In genomic region chr16:93797021-93797840, GRCm38 (mm10) we compare ENCODE assay signal across 8 mouse cellular contexts. TPM values are rescaled to one million over a fixed set of nuclear protein-coding genes. Genes with fewer than 3 reads are reported as not detected.
DNase-seq lines count a peak whose midpoint lies in the region; ATAC-seq and TF ChIP-seq lines count a peak whose summit lies in the region.

No protein-coding gene starts in this region.

- no peaks in the 10 kb centered on the region for H3K9me3 ChIP-seq in forebrain, postnatal 0 days (ENCODE audit: low read length)
- no peaks in the 10 kb centered on the region for H3K9me3 ChIP-seq in forebrain, embryonic 14.5 days (replicated peaks; ENCODE audit: control insufficient read depth, low read length)
- H3K9me3 ChIP-seq in liver, embryonic 11.5 days (ENCODE audit: control insufficient read depth, low read length), result no peaks in the 10 kb centered on the region
- no peaks in the 10 kb centered on the region for H3K9me3 ChIP-seq in hindbrain, embryonic 11.5 days (ENCODE audit: control insufficient read depth, low read length)

- H3K4me2 ChIP-seq in forebrain, postnatal 0 days (ENCODE audit: low read depth), result no peak overlapping the region
- no peak overlapping the region for H3K4me2 ChIP-seq in forebrain, embryonic 14.5 days (ENCODE audit: low read length)
- no peak overlapping the region for H3K4me2 ChIP-seq in liver, embryonic 11.5 days
- no peak overlapping the region for H3K4me2 ChIP-seq in hindbrain, embryonic 11.5 days (replicated peaks; ENCODE audit: low read depth, low read length)

- TF ChIP-seq CTCF in forebrain, postnatal 0 days (IDR thresholded peaks at IDR 0.05; ENCODE audit: low read depth), result no peak
- no peak for TF ChIP-seq CTCF in liver, adult 2 months (IDR thresholded peaks at IDR 0.05; ENCODE audit: low read depth, low read length)

- WGBS in forebrain, postnatal 0 days, result 70% methylated on average over 12 of the region's 12 CpGs
- WGBS in forebrain, embryonic 14.5 days, result 79% methylated on average over 12 of the region's 12 CpGs
- 55% methylated on average over 12 of the region's 12 CpGs for WGBS in liver, adult 2 months
- 80% methylated on average over 12 of the region's 12 CpGs for WGBS in liver, embryonic 11.5 days
- 85% methylated on average over 12 of the region's 12 CpGs for WGBS in hindbrain, embryonic 11.5 days

- DNase-seq in forebrain, postnatal 0 days, result no peak
- no peak for DNase-seq in forebrain, embryonic 14.5 days (ENCODE audit: low spot score)
- peak; percentile 79 for DNase-seq in liver, adult 2 months (ENCODE audit: extremely low read depth, low read depth, low spot score)
- DNase-seq in liver, embryonic 11.5 days (ENCODE audit: low spot score), result no peak
- peak; percentile 76 to 83 for DNase-seq in cerebellum, postnatal 14 days
- DNase-seq in lung, postnatal 14 days, result peak; percentile 27
- no peak for DNase-seq in layer of hippocampus, adult 9-11 months
- no peak for DNase-seq in hindbrain, embryonic 11.5 days (ENCODE audit: low spot score)

- peak; percentile 34; the same call in 1 of the 2 replicates for ATAC-seq in forebrain, postnatal 0 days
- ATAC-seq in forebrain, embryonic 14.5 days, result no peak
- ATAC-seq in liver, embryonic 11.5 days (replicated peaks; ENCODE audit: low FRiP score), result no peak
- no peak for ATAC-seq in hindbrain, embryonic 11.5 days (ENCODE audit: low FRiP score)

- no peaks in the 10 kb centered on the region for H3K27me3 ChIP-seq in forebrain, postnatal 0 days (ENCODE audit: insufficient read depth, low read length)
- H3K27me3 ChIP-seq in forebrain, embryonic 14.5 days (replicated peaks; ENCODE audit: control insufficient read depth, insufficient read depth, low read length), result no peaks in the 10 kb centered on the region
- no peaks in the 10 kb centered on the region for H3K27me3 ChIP-seq in liver, adult 2 months (ENCODE audit: control insufficient read depth, insufficient read depth, low read length)
- H3K27me3 ChIP-seq in liver, embryonic 11.5 days (replicated peaks; ENCODE audit: control insufficient read depth, insufficient read depth, low read length), result no peaks in the 10 kb centered on the region
- no peaks in the 10 kb centered on the region for H3K27me3 ChIP-seq in hindbrain, embryonic 11.5 days (ENCODE audit: control insufficient read depth, insufficient read depth, low read length)

- peaks cover 39% of the 10 kb centered on the region for H3K36me3 ChIP-seq in forebrain, postnatal 0 days (ENCODE audit: insufficient read depth)
- H3K36me3 ChIP-seq in forebrain, embryonic 14.5 days (ENCODE audit: control insufficient read depth, insufficient read depth, low read length), result peaks cover 23% of the 10 kb centered on the region; the same call in 1 of the 2 replicates
- 0 out of 2 replicates have a peak, but pooled peaks cover 5% of the 10 kb centered on the region for H3K36me3 ChIP-seq in liver, adult 2 months (ENCODE audit: control insufficient read depth, insufficient read depth, low read length)
- H3K36me3 ChIP-seq in liver, embryonic 11.5 days (ENCODE audit: control insufficient read depth, insufficient read depth, low read length), result no peaks in the 10 kb centered on the region
- no peaks in the 10 kb centered on the region for H3K36me3 ChIP-seq in hindbrain, embryonic 11.5 days (ENCODE audit: control insufficient read depth, insufficient read depth, low read length)

- H3K79me2 ChIP-seq in liver, adult 2 months (ENCODE audit: control insufficient read depth, insufficient read depth, low read length), result no peaks in the 10 kb centered on the region

- H3K9ac ChIP-seq in forebrain, postnatal 0 days, result no peak overlapping the region
- no peak overlapping the region for H3K9ac ChIP-seq in forebrain, embryonic 14.5 days (ENCODE audit: low read length)
- no peak overlapping the region for H3K9ac ChIP-seq in liver, adult 2 months (ENCODE audit: low read depth, low read length)
- no peak overlapping the region for H3K9ac ChIP-seq in liver, embryonic 11.5 days (ENCODE audit: low read depth, low read length)
- H3K9ac ChIP-seq in hindbrain, embryonic 11.5 days (ENCODE audit: low read depth, low read length), result no peak overlapping the region

- TF ChIP-seq POLR2A in liver, adult 2 months (IDR thresholded peaks at IDR 0.05; ENCODE audit: extremely low read depth, insufficient read depth, low read length), result no peak

- no peak overlapping the region for H3K27ac ChIP-seq in forebrain, postnatal 0 days (ENCODE audit: low read depth, low read length)
- no peak overlapping the region for H3K27ac ChIP-seq in forebrain, embryonic 14.5 days (ENCODE audit: low read depth, low read length)
- H3K27ac ChIP-seq in liver, adult 2 months (replicated peaks; ENCODE audit: insufficient read depth, low read depth, low read length), result peak overlapping the region; percentile 42
- no peak overlapping the region for H3K27ac ChIP-seq in liver, embryonic 11.5 days (ENCODE audit: low read depth, low read length)
- H3K27ac ChIP-seq in hindbrain, embryonic 11.5 days (ENCODE audit: low read depth, low read length), result no peak overlapping the region

- H3K4me1 ChIP-seq in forebrain, postnatal 0 days (ENCODE audit: insufficient read depth), result no peaks in the 10 kb centered on the region
- no peaks in the 10 kb centered on the region for H3K4me1 ChIP-seq in forebrain, embryonic 14.5 days (ENCODE audit: control insufficient read depth, insufficient read depth, low read length)
- H3K4me1 ChIP-seq in liver, adult 2 months (ENCODE audit: control insufficient read depth, insufficient read depth, low read length), result peaks cover 32% of the 10 kb centered on the region
- H3K4me1 ChIP-seq in liver, embryonic 11.5 days (replicated peaks; ENCODE audit: control insufficient read depth, insufficient read depth, low read length), result no peaks in the 10 kb centered on the region
- H3K4me1 ChIP-seq in hindbrain, embryonic 11.5 days (replicated peaks; ENCODE audit: control insufficient read depth, insufficient read depth, low read length), result no peaks in the 10 kb centered on the region

- H3K4me3 ChIP-seq in forebrain, postnatal 0 days (ENCODE audit: low read depth, low read length), result no peak overlapping the region
- no peak overlapping the region for H3K4me3 ChIP-seq in forebrain, embryonic 14.5 days (ENCODE audit: low read depth, low read length)
- H3K4me3 ChIP-seq in liver, adult 2 months (ENCODE audit: insufficient read depth, low read depth, low read length), result no peak overlapping the region
- H3K4me3 ChIP-seq in liver, embryonic 11.5 days (ENCODE audit: low read depth, low read length), result no peak overlapping the region
- H3K4me3 ChIP-seq in hindbrain, embryonic 11.5 days (ENCODE audit: low read depth, low read length), result no peak overlapping the region

RNA-seq across cellular contexts. Expression of gene Morc3, which starts 34.7 kb away (rescaled TPM):
- 53.5 and 61.7 TPM in 2 replicates for total RNA-seq in forebrain, postnatal 0 days (2014; rRNA removed)
- polyA plus RNA-seq in forebrain, postnatal 0 days (2015; fragmentation: Nextera tagmentation; extraction: Ambion mirVana), result 18.6 and 25.8 TPM in 2 replicates
- 32.1 and 36.1 TPM in 2 replicates for polyA plus RNA-seq in forebrain, embryonic 14.5 days (2014; fragmentation: Nextera tagmentation; extraction: Ambion mirVana)
- total RNA-seq in liver, adult 2 months (2014; rRNA removed), result 22.9 and 26.8 TPM in 2 replicates
- 2.7 and 3.1 TPM in 2 replicates for polyA plus RNA-seq in liver, adult 2 months (2012; rRNA removed)
- 37.0 and 37.6 TPM in 2 replicates for polyA plus RNA-seq in liver, embryonic 11.5 days (2014; fragmentation: Nextera tagmentation; extraction: Ambion mirVana)
- polyA plus RNA-seq in hindbrain, embryonic 11.5 days (2014; fragmentation: Nextera tagmentation; extraction: Ambion mirVana), result 30.6 and 37.9 TPM in 2 replicates

Comparison
In these comparisons a context has a peak if more than half of its experiments do, and no peak if none do; other contexts are left out.
1. DNase-seq: peak in liver, adult 2 months (single experiment), cerebellum, postnatal 14 days (2 of 2) and lung, postnatal 14 days (single experiment); none in forebrain, postnatal 0 days (single experiment), forebrain, embryonic 14.5 days (single experiment), liver, embryonic 11.5 days (single experiment), layer of hippocampus, adult 9-11 months (single experiment) and hindbrain, embryonic 11.5 days (single experiment).